Mouse (Mus musculus) MEL (cell line): ENCODE data around the gene Mmp11. TPM values are rescaled to one million over a fixed set of nuclear protein-coding genes. Genes with fewer than 3 reads are reported as not detected.

ENCODE experiments used
- DNase-seq: peaks from one replicate; pipeline ENCODE4 v3.0.0; 2011; ENCODE audit warnings: low read depth, low spot score
- H3K27ac ChIP-seq: 2 replicates; pipeline ENCODE4 v1.5.1; 2012; ENCODE audit warnings: low read depth, mild to moderate bottlenecking, control low read depth, low read length, moderate library complexity; ENCODE audit not compliant: control insufficient read depth
- H3K27me3 ChIP-seq, 2 experiments: fragments of 150-350 bp in 1 of 2; sonication (generic) in 1 of 2; 2 replicates each; pipeline ENCODE4 v1.6.1; 2012; ENCODE audit warnings: low read length in 2 of 2, mild to moderate bottlenecking in 2 of 2, improper control_type of control experiment in 1 of 2, moderate library complexity in 1 of 2; ENCODE audit not compliant: insufficient read depth in 2 of 2, control insufficient read depth in 1 of 2
- H3K36me3 ChIP-seq, 2 experiments: 2 replicates each; pipeline ENCODE4 v1.6.1; 2012 to 2014; ENCODE audit warnings: low read length in 2 of 2, improper control_type of control experiment in 1 of 2, inconsistent platforms in 1 of 2, mild to moderate bottlenecking in 1 of 2; ENCODE audit not compliant: insufficient read depth in 2 of 2, control insufficient read depth in 1 of 2
- H3K4me1 ChIP-seq, 2 experiments: fragments of 150-350 bp in 1 of 2; sonication (generic) in 1 of 2; 2 replicates each; pipeline ENCODE4 v1.6.1; 2012; ENCODE audit warnings: low read length in 2 of 2, improper control_type of control experiment in 1 of 2, mild to moderate bottlenecking in 1 of 2; ENCODE audit not compliant: insufficient read depth in 2 of 2, control insufficient read depth in 1 of 2
- H3K4me3 ChIP-seq, 2 experiments: fragments of 150-350 bp in 1 of 2; sonication (generic) in 1 of 2; 2 replicates each; pipeline ENCODE4 v1.5.1; 2012; ENCODE audit warnings: low read depth in 2 of 2, low read length in 2 of 2, mild to moderate bottlenecking in 2 of 2, moderate library complexity in 2 of 2, control low read depth in 1 of 2, improper control_type of control experiment in 1 of 2; ENCODE audit not compliant: control insufficient read depth in 1 of 2, insufficient read depth in 1 of 2
- H3K79me2 ChIP-seq: 2 replicates; pipeline ENCODE4 v1.6.1; 2012; ENCODE audit warnings: mild to moderate bottlenecking, low read length, moderate library complexity; ENCODE audit not compliant: control insufficient read depth, poor library complexity, insufficient read depth
- H3K9ac ChIP-seq: 2 replicates; pipeline ENCODE4 v1.6.1; 2012; ENCODE audit warnings: low read depth, mild to moderate bottlenecking, control low read depth, low read length, moderate library complexity; ENCODE audit not compliant: control insufficient read depth, poor library complexity, severe bottlenecking
- H3K9me3 ChIP-seq: fragments of 150-350 bp; sonication (generic); replicated peaks from 2 replicates; pipeline ENCODE4 v1.6.1; 2012; ENCODE audit warnings: mild to moderate bottlenecking, low read length, improper control_type of control experiment, moderate library complexity; ENCODE audit not compliant: insufficient read depth
- CTCF ChIP-seq, 3 experiments: IDR thresholded peaks in 2 of 3; conservative IDR thresholded peaks in 1 of 3; 2 replicates each; pipeline ENCODE4 v1.5.1; 2011 to 2012; ENCODE audit warnings: low read length in 3 of 3, low read depth in 2 of 3, mild to moderate bottlenecking in 2 of 3, improper control_type of control experiment in 1 of 3, inconsistent platforms in 1 of 3, mixed read lengths in 1 of 3, moderate library complexity in 1 of 3; ENCODE audit not compliant: control insufficient read depth in 1 of 3, insufficient read depth in 1 of 3, poor library complexity in 1 of 3, severe bottlenecking in 1 of 3
- E2F4 ChIP-seq: IDR thresholded peaks from 2 replicates; pipeline ENCODE4 v1.6.1; 2011; ENCODE audit warnings: low read depth, low read length, improper control_type of control experiment, borderline replicate concordance
- ELF1 ChIP-seq: IDR thresholded peaks from 2 replicates; pipeline ENCODE4 v1.6.1; 2014; ENCODE audit warnings: low read depth, mild to moderate bottlenecking, inconsistent platforms, low read length, improper control_type of control experiment, moderate library complexity
- EP300 ChIP-seq, 2 experiments: IDR thresholded peaks; 2 replicates each; pipeline ENCODE4 v1.6.1; 2011; ENCODE audit warnings: improper control_type of control experiment in 2 of 2, low read length in 2 of 2, low read depth in 1 of 2, mild to moderate bottlenecking in 1 of 2
- ETS1 ChIP-seq: IDR thresholded peaks from 2 replicates; pipeline ENCODE4 v1.6.1; 2012; ENCODE audit warnings: low read depth, mild to moderate bottlenecking, inconsistent platforms, low read length, improper control_type of control experiment, moderate library complexity
- GABPA ChIP-seq: IDR thresholded peaks from 2 replicates; pipeline ENCODE4 v1.6.1; 2012; ENCODE audit warnings: low read depth, mild to moderate bottlenecking, inconsistent platforms, low read length, improper control_type of control experiment, moderate library complexity
- HCFC1 ChIP-seq: IDR thresholded peaks from 2 replicates; pipeline ENCODE4 v1.6.1; 2012; ENCODE audit warnings: low read depth, mild to moderate bottlenecking, inconsistent platforms, low read length, improper control_type of control experiment, moderate library complexity
- JUND ChIP-seq: IDR thresholded peaks from 2 replicates; pipeline ENCODE4 v1.6.1; 2011; ENCODE audit warnings: low read depth, mild to moderate bottlenecking, improper control_type of control experiment, low read length
- MAFK ChIP-seq: IDR thresholded peaks from 2 replicates; pipeline ENCODE4 v1.6.1; 2011; ENCODE audit warnings: low read depth, mild to moderate bottlenecking, low read length, improper control_type of control experiment, borderline replicate concordance
- MAX ChIP-seq: IDR thresholded peaks from 2 replicates; pipeline ENCODE4 v1.6.1; 2011; ENCODE audit warnings: low read length, improper control_type of control experiment
- MEF2A ChIP-seq: IDR thresholded peaks from 2 replicates; pipeline ENCODE4 v1.6.1; 2014; ENCODE audit warnings: low read depth, mild to moderate bottlenecking, inconsistent platforms, low read length, improper control_type of control experiment; ENCODE audit not compliant: poor library complexity, insufficient replicate concordance, severe bottlenecking; ENCODE audit errors: extremely low read depth
- MXI1 ChIP-seq: IDR thresholded peaks from 2 replicates; pipeline ENCODE4 v1.6.1; 2011; ENCODE audit warnings: mild to moderate bottlenecking, low read depth, low read length, improper control_type of control experiment
- MYC ChIP-seq: IDR thresholded peaks from 2 replicates; pipeline ENCODE4 v1.6.1; 2011; ENCODE audit warnings: low read depth, mild to moderate bottlenecking, low read length, improper control_type of control experiment, moderate library complexity
- NELFE ChIP-seq: IDR thresholded peaks from 2 replicates; pipeline ENCODE4 v1.6.1; 2011; ENCODE audit warnings: low read depth, low read length, improper control_type of control experiment
- POLR2A ChIP-seq, 2 experiments: IDR thresholded peaks; 2 replicates each; pipeline ENCODE4 v1.6.1; 2011 to 2012; ENCODE audit warnings: low read length in 2 of 2, mild to moderate bottlenecking in 2 of 2, control low read depth in 1 of 2, improper control_type of control experiment in 1 of 2, low read depth in 1 of 2, moderate library complexity in 1 of 2; ENCODE audit not compliant: control insufficient read depth in 1 of 2, insufficient read depth in 1 of 2, poor library complexity in 1 of 2
- POLR2AphosphoS2 ChIP-seq: IDR thresholded peaks from 2 replicates; pipeline ENCODE4 v1.6.1; 2011; ENCODE audit warnings: low read length, improper control_type of control experiment
- RAD21 ChIP-seq: IDR thresholded peaks from 2 replicates; pipeline ENCODE4 v1.6.1; 2011; ENCODE audit warnings: mild to moderate bottlenecking, low read depth, low read length, improper control_type of control experiment
- SIN3A ChIP-seq: IDR thresholded peaks from 2 replicates; pipeline ENCODE4 v1.6.1; 2012; ENCODE audit warnings: low read length, improper control_type of control experiment, inconsistent platforms
- SMC3 ChIP-seq: IDR thresholded peaks from 2 replicates; pipeline ENCODE4 v1.6.1; 2011; ENCODE audit warnings: low read depth, low read length, improper control_type of control experiment
- TAL1 ChIP-seq: IDR thresholded peaks from 2 replicates; pipeline ENCODE4 v1.6.1; 2012; ENCODE audit warnings: mild to moderate bottlenecking, inconsistent platforms, low read length, moderate library complexity, mixed read lengths
- TCF12 ChIP-seq: IDR thresholded peaks from 2 replicates; pipeline ENCODE4 v1.6.1; 2014; ENCODE audit warnings: low read depth, mild to moderate bottlenecking, inconsistent platforms, low read length, improper control_type of control experiment, moderate library complexity
- USF2 ChIP-seq, 2 experiments: IDR thresholded peaks; 2 replicates each; pipeline ENCODE4 v1.6.1; 2011 to 2012; ENCODE audit warnings: improper control_type of control experiment in 2 of 2, low read length in 2 of 2, borderline replicate concordance in 1 of 2, inconsistent platforms in 1 of 2, low read depth in 1 of 2, mild to moderate bottlenecking in 1 of 2; ENCODE audit not compliant: insufficient read depth in 1 of 2
- ZKSCAN1 ChIP-seq: IDR thresholded peaks from 2 replicates; pipeline ENCODE4 v1.6.1; 2012; ENCODE audit warnings: low read depth, mild to moderate bottlenecking, inconsistent platforms, low read length, improper control_type of control experiment, moderate library complexity
- polyA plus RNA-seq, 2 experiments: library from polyadenylated mRNA; stranded (reverse) in 1 of 2; unstranded in 1 of 2; fragments of >175 nt in 1 of 2; fragments of >200 nt in 1 of 2; gene quantifications; 2 replicates each; pipeline versions ENCODE4 v1.2.1 to v1.2.4; 2012; ENCODE audit warnings: low replicate concordance in 2 of 2, low read depth in 1 of 2; ENCODE audit not compliant: insufficient read length in 2 of 2, insufficient read depth in 1 of 2, missing spikeins in 1 of 2
- total RNA-seq: library from RNA; depleted of rRNA; stranded (reverse); fragments of 300-350 nt; gene quantifications from 2 replicates; pipeline ENCODE4 v1.2.3, GENCODE M21; 2012

Mmp11 gene
- total and polyA plus RNA-seq, 3 experiments: 1.3 to 5.9 TPM; not detected in 1

- H3K9me3 ChIP-seq: no peaks in the 10 kb centered on the region
- H3K36me3 ChIP-seq: peaks cover 0 to 2% of the 10 kb centered on the region in 2 experiments; a peak in 2 of 4 replicates
- DNase-seq: no peak
- no peak for TF ChIP-seq MEF2A
- no peak for TF ChIP-seq NELFE
- TF ChIP-seq MYC: no peak
- no peak for TF ChIP-seq MAFK
- TF ChIP-seq USF2 (IDR thresholded peaks at IDR 0.05; ENCODE audit: borderline replicate concordance in 1 of 2, insufficient read depth in 1 of 2, low read depth in 1 of 2, low read length in 2 of 2): no peak
- no peak for TF ChIP-seq ELF1
- no peak for TF ChIP-seq TCF12
- no peak for TF ChIP-seq POLR2A (IDR thresholded peaks at IDR 0.05; ENCODE audit: control insufficient read depth in 1 of 2, insufficient read depth in 1 of 2, low read depth in 1 of 2, low read length in 2 of 2, poor library complexity in 1 of 2)
- TF ChIP-seq MXI1: no peak
- TF ChIP-seq TAL1: no peak
- TF ChIP-seq EP300 (IDR thresholded peaks at IDR 0.05; ENCODE audit: low read depth in 1 of 2, low read length in 2 of 2): no peak
- no peaks in the 10 kb centered on the region for H3K4me1 ChIP-seq
- H3K9ac ChIP-seq: no peak overlapping the region
- H3K79me2 ChIP-seq: no peaks in the 10 kb centered on the region
- H3K27me3 ChIP-seq: no peaks in the 10 kb centered on the region
- H3K27ac ChIP-seq: no peak overlapping the region
- no peak overlapping the region for H3K4me3 ChIP-seq
Observed at GRCm38 (mm10) chr10:75895730-75896129, 40.6 kb downstream of the Mmp11 start.

DNA sequence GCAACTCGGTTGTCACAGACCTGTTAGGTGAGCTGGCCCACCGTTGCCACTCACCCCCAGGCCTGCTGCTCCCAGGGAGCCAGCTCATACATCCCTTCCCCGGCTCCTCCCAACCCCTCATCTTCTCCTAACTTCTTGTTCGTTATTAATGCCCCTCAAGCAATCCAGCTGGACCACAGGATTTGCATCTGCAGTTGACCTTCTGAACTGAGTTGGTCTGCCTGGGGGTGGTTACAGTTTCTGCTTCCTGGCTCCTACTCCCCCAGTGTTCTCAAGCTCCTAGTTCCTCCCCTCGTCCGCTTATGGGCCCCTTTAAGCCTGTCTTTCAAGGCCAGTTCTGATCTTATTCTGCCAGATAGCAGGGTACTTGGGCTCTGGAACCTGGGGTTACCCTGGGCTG is 41.7 kb downstream of the Mmp11 start:
- no peaks in the 10 kb centered on the region for H3K27me3 ChIP-seq
- no peaks in the 10 kb centered on the region for H3K4me1 ChIP-seq
- H3K36me3 ChIP-seq: peaks cover 0 to 2% of the 10 kb centered on the region in 2 experiments; a peak in 2 of 4 replicates
- no peak overlapping the region for H3K4me3 ChIP-seq
- TF ChIP-seq MAFK (no peak), CTCF (IDR thresholded peaks at IDR 0.05 in 2 of 3, conservative IDR thresholded peaks at IDR 0.05 in 1 of 3; ENCODE audit: control insufficient read depth in 1 of 3, insufficient read depth in 1 of 3, low read depth in 2 of 3, low read length in 3 of 3, poor library complexity in 1 of 3, severe bottlenecking in 1 of 3) (no peak), ETS1 (no peak), E2F4 (no peak), GABPA (no peak), TCF12 (no peak), SMC3 (no peak), POLR2AphosphoS2 (no peak), RAD21 (no peak), POLR2A (IDR thresholded peaks at IDR 0.05; ENCODE audit: control insufficient read depth in 1 of 2, insufficient read depth in 1 of 2, low read depth in 1 of 2, low read length in 2 of 2, poor library complexity in 1 of 2) (no peak), NELFE (no peak), TAL1 (no peak), HCFC1 (no peak), JUND (no peak), MAX (no peak), MYC (no peak), SIN3A (no peak), ZKSCAN1 (no peak)
- H3K9me3 ChIP-seq: no peaks in the 10 kb centered on the region
- no peaks in the 10 kb centered on the region for H3K79me2 ChIP-seq
- no peak overlapping the region for H3K9ac ChIP-seq
- DNase-seq: no peak
- no peak overlapping the region for H3K27ac ChIP-seq
